In the genomic region with DNA sequence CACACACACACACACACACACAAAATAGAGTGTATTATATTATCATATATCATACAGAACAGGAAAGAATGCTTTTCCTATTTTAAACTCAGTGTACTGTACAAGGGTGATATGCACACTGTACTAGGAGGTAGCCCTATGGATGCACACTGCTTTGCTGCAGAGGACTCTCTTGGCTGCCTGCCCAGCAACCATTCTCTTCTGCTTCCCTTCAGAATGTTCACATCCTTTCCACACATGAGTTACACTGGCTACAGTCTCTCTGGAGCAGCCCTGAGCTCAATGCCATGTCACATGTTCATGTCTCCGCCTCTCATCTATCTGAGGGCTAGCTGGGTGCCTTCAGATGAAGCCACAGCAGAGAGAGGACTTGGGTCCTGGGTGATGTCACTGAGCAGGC, we compare ENCODE assay signal across 11 mouse cellular contexts.
A peak's percentile ranks its signal among the peaks of the same experiment; 100 is the strongest.
DNase-seq lines count a peak whose midpoint lies in the region; ATAC-seq and TF ChIP-seq lines count a peak whose summit lies in the region.
"Had no signal": no experiment of that assay in that cellular context is flagged by ENCODE, and none has a peak within 500 bp of the region (broad histone marks: within the 10 kb centered on the region; RNA-seq: fewer than 3 reads in every experiment).

No protein-coding gene starts in this region.

- H3K4me3 ChIP-seq in left cerebral cortex, adult 2 months, result no peak overlapping the region
- H3K4me3 ChIP-seq in MEL (ENCODE audit: control insufficient read depth in 1 of 2, insufficient read depth in 1 of 2, low read depth in 2 of 2, low read length in 2 of 2), result no peak overlapping the region
- H3K4me3 ChIP-seq in layer of hippocampus, adult 2 months, result no peak overlapping the region
- H3K4me3 ChIP-seq: embryonic facial prominence, embryonic 15.5 days; limb, embryonic 12.5 days; myocyte had no signal

- no peak overlapping the region for H3K27ac ChIP-seq in left cerebral cortex, adult 2 months
- no peak overlapping the region for H3K27ac ChIP-seq in MEL (ENCODE audit: control insufficient read depth, low read depth, low read length)
- H3K27ac ChIP-seq in layer of hippocampus, adult 2 months, result no peak overlapping the region; the same call in 1 of the 2 replicates
- H3K27ac ChIP-seq: embryonic facial prominence, embryonic 15.5 days; limb, embryonic 12.5 days had no signal

- no peaks in the 10 kb centered on the region for H3K36me3 ChIP-seq in MEL (ENCODE audit: control insufficient read depth in 1 of 2, insufficient read depth in 2 of 2, low read length in 2 of 2)
- H3K36me3 ChIP-seq: embryonic facial prominence, embryonic 15.5 days; limb, embryonic 12.5 days had no signal

- H3K27me3 ChIP-seq in MEL (ENCODE audit: control insufficient read depth in 1 of 2, insufficient read depth in 2 of 2, low read length in 2 of 2), result no peaks in the 10 kb centered on the region
- H3K27me3 ChIP-seq: embryonic facial prominence, embryonic 15.5 days; limb, embryonic 12.5 days had no signal

- DNase-seq in frontal cortex, postnatal 10 days (ENCODE audit: low spot score in 2 of 2), result no peak
- peak; percentile 25 to 44 for DNase-seq in left cerebral cortex, postnatal 25 days (ENCODE audit: low spot score in 2 of 2)
- no peak for DNase-seq in left cerebral cortex, adult 2 months (ENCODE audit: extremely low spot score in 1 of 2, low spot score in 2 of 2)
- peak; percentile 63 for DNase-seq in MEL (ENCODE audit: low read depth, low spot score)
- DNase-seq in kidney, postnatal 36 days, result peak; percentile 8 to 43
- no peak for DNase-seq in layer of hippocampus, adult 2 months (ENCODE audit: low spot score in 2 of 2)
- no peak for DNase-seq in urinary bladder, adult 18-20 months (ENCODE audit: low spot score in 2 of 2)

- H3K79me2 ChIP-seq in MEL (ENCODE audit: control insufficient read depth, insufficient read depth, low read length, poor library complexity), result no peaks in the 10 kb centered on the region

- H3K9me3 ChIP-seq in MEL (replicated peaks; ENCODE audit: insufficient read depth, low read length), result no peaks in the 10 kb centered on the region
- H3K9me3 ChIP-seq: embryonic facial prominence, embryonic 15.5 days; limb, embryonic 12.5 days had no signal

- ATAC-seq in frontal cortex, adult (ENCODE audit: low TSS enrichment), result peak; percentile 58

- no peak overlapping the region for H3K9ac ChIP-seq in MEL (ENCODE audit: control insufficient read depth, low read depth, low read length, poor library complexity, severe bottlenecking)
- H3K9ac ChIP-seq: embryonic facial prominence, embryonic 15.5 days; limb, embryonic 12.5 days had no signal

- no peak for TF ChIP-seq POLR2A in MEL (IDR thresholded peaks at IDR 0.05; ENCODE audit: control insufficient read depth in 1 of 2, insufficient read depth in 1 of 2, low read depth in 1 of 2, low read length in 2 of 2, poor library complexity in 1 of 2)

- TF ChIP-seq RAD21 in MEL (IDR thresholded peaks at IDR 0.05; ENCODE audit: low read depth, low read length), result no peak

- intact Hi-C loops in left cerebral cortex, postnatal 25 days (cut with DNase I), result no loop called here
- intact Hi-C loops in left cerebral cortex, adult 2 months (cut with DNase I), result no loop called here

- TF ChIP-seq EP300 in MEL (IDR thresholded peaks at IDR 0.05; ENCODE audit: low read depth in 1 of 2, low read length in 2 of 2), result no peak

- H3K4me1 ChIP-seq in MEL (ENCODE audit: control insufficient read depth in 1 of 2, insufficient read depth in 2 of 2, low read length in 2 of 2), result peaks cover 0 to 4% of the 10 kb centered on the region in 2 experiments; a peak in 1 of 4 replicates
- H3K4me1 ChIP-seq: embryonic facial prominence, embryonic 15.5 days; limb, embryonic 12.5 days had no signal

- TF ChIP-seq CTCF in left cerebral cortex, adult 2 months (IDR thresholded peaks at IDR 0.05), result no peak
- no peak for TF ChIP-seq CTCF in MEL (IDR thresholded peaks at IDR 0.05 in 2 of 3, conservative IDR thresholded peaks at IDR 0.05 in 1 of 3; ENCODE audit: control insufficient read depth in 1 of 3, insufficient read depth in 1 of 3, low read depth in 2 of 3, low read length in 3 of 3, poor library complexity in 1 of 3, severe bottlenecking in 1 of 3)
- TF ChIP-seq CTCF in layer of hippocampus, adult 2 months (conservative IDR thresholded peaks at IDR 0.05), result no peak

TF ChIP-seq in MEL, 35 proteins besides CTCF, POLR2A, EP300 and RAD21:
- no peak for TF ChIP-seq ZMIZ1 (IDR thresholded peaks at IDR 0.05; ENCODE audit: low read depth, low read length)
- no peak for TF ChIP-seq HCFC1 (IDR thresholded peaks at IDR 0.05; ENCODE audit: low read depth, low read length)
- TF ChIP-seq UBTF (IDR thresholded peaks at IDR 0.05; ENCODE audit: borderline replicate concordance, insufficient read depth, low read depth, low read length), result no peak
- no peak for TF ChIP-seq ELF1 (IDR thresholded peaks at IDR 0.05; ENCODE audit: low read depth, low read length)
- no peak for TF ChIP-seq POLR2AphosphoS2 (IDR thresholded peaks at IDR 0.05; ENCODE audit: low read length)
- no peak for TF ChIP-seq SMC3 (IDR thresholded peaks at IDR 0.05; ENCODE audit: low read depth, low read length)
- no peak for TF ChIP-seq USF1 (IDR thresholded peaks at IDR 0.05; ENCODE audit: low read depth, low read length)
- no peak for TF ChIP-seq ZNF384 (IDR thresholded peaks at IDR 0.05; ENCODE audit: low read depth, low read length)
- no peak for TF ChIP-seq USF2 (IDR thresholded peaks at IDR 0.05; ENCODE audit: borderline replicate concordance in 1 of 2, insufficient read depth in 1 of 2, low read depth in 1 of 2, low read length in 2 of 2)
- no peak for TF ChIP-seq ZKSCAN1 (IDR thresholded peaks at IDR 0.05; ENCODE audit: low read depth, low read length)
- no peak for TF ChIP-seq MAZ (IDR thresholded peaks at IDR 0.05; ENCODE audit: low read depth, low read length)
- no peak for TF ChIP-seq SIN3A (IDR thresholded peaks at IDR 0.05; ENCODE audit: low read length)
- TF ChIP-seq MEF2A (IDR thresholded peaks at IDR 0.05; ENCODE audit: extremely low read depth, insufficient replicate concordance, low read depth, low read length, poor library complexity, severe bottlenecking), result no peak
- no peak for TF ChIP-seq TCF12 (IDR thresholded peaks at IDR 0.05; ENCODE audit: low read depth, low read length)
- TF ChIP-seq RCOR1 (IDR thresholded peaks at IDR 0.05; ENCODE audit: low read depth, low read length), result no peak
- TF ChIP-seq ZC3H11A (IDR thresholded peaks at IDR 0.05; ENCODE audit: low read depth, low read length), result no peak
- no peak for TF ChIP-seq MYB (IDR thresholded peaks at IDR 0.05; ENCODE audit: low read depth, low read length)
TF ChIP-seq in MEL: peak in this region for 0.

Comparison
In these comparisons a context has a peak if more than half of its experiments do, and no peak if none do; other contexts are left out.
1. DNase-seq: peak in left cerebral cortex, postnatal 25 days (2 of 2), MEL (single experiment) and kidney, postnatal 36 days (2 of 2); none in frontal cortex, postnatal 10 days (0 of 2), left cerebral cortex, adult 2 months (0 of 2), layer of hippocampus, adult 2 months (0 of 2) and urinary bladder, adult 18-20 months (0 of 2).